Mouse (Mus musculus) neutrophil, adult 65 days (primary cell): Measurements from ENCODE around the gene Vmn1r165. TPM values are rescaled to one million over a fixed set of nuclear protein-coding genes. Genes with fewer than 3 reads are reported as not detected.

Experiments
- total RNA-seq: library from RNA; stranded (reverse); gene quantifications from 2 replicates; pipeline ENCODE4 v1.2.4, GENCODE M21; 2023

Gene Vmn1r165
- total RNA-seq, result not detected in 2 replicates

DNA sequence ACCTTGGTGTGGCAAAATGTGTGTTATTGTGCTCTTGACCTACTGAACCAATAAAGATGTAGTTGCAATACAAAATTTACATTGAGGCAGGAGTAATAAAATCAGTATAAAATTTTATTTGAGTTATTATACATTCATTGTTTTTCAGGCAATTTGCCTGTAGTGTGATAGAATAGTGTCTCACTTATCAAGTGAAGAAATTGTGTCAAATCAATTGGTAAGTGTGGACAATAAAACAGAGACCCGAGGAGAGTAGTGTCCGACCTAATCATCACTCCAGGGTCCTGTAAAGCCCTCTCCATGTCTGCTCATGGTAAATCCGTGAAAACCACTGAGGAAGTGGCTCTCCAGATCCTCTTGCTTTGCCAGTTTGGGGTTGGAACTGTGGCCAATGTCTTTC is at the start of gene Vmn1r165:
Vmn1r165 (plus strand) TSS at position 301 of the 400 bp plus-strand sequence.

DNA sequence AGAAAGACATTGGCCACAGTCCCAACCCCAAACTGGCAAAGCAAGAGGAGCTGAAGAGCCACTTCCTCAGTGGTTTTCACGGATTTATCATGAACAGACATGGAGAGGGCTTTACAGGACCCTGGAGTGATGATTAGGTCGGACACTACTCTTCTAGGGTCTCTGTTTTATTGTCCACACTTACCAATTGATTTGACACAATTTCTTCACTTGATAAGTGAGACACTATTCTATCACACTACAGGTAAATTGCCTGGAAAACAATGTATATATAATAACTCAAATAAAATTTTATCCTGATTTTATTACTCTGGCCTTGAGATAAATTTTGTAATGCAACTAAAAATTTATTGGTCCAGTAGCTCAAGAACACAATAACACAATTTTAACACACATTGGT is 34.5 kb downstream of the Vmn1r165 start, which contains the start of gene Vmn1r166:
Vmn1r166 (minus strand) TSS at position 101 of the 400 bp plus-strand sequence.

Other genes starting within 250 kb of the Vmn1r165 start
- gene Gm4214, start 232.7 kb upstream of the Vmn1r165 start, total RNA-seq, result not detected in 2 replicates
- not detected in 2 replicates for gene Gm4216, start 197.4 kb upstream of the Vmn1r165 start, total RNA-seq
- not detected in 2 replicates for gene Vmn1r163, start 161.8 kb upstream of the Vmn1r165 start, total RNA-seq
- not detected in 2 replicates for gene Gm8720, start 149.9 kb upstream of the Vmn1r165 start, total RNA-seq
- not detected in 2 replicates for gene Gm10662, start 72.9 kb upstream of the Vmn1r165 start, total RNA-seq
- not detected in 2 replicates for gene Vmn1r166, start 34.4 kb downstream of the Vmn1r165 start, total RNA-seq
- not detected in 2 replicates for gene Gm6902, start 61.6 kb downstream of the Vmn1r165 start, total RNA-seq
- not detected in 2 replicates for gene Nlrp4e, start 83.9 kb downstream of the Vmn1r165 start, total RNA-seq
- gene Nlrp5, start 168.6 kb downstream of the Vmn1r165 start, total RNA-seq, result not detected in 2 replicates